Mouse (Mus musculus) gastrocnemius, postnatal 4 days (tissue): ENCODE data around the gene Anp32e. TPM values are rescaled to one million over a fixed set of nuclear protein-coding genes. Genes with fewer than 3 reads are reported as not detected.
"Not testable (repeated sequence)": the region's sequence is repeated elsewhere in the genome, so short reads cannot be mapped to it uniquely, and the experiment has no call there.

Experiments
- DNase-seq, 2 experiments: peaks; one replicate each; pipeline ENCODE4 v3.0.0; 2021 to 2022; ENCODE audit warnings: low spot score in 2 of 2, mixed read lengths in 2 of 2
- total RNA-seq, 2 experiments: library from RNA; stranded (reverse); gene quantifications; 2 replicates each; pipeline ENCODE4 v1.2.3; 2021

Anp32e gene
- total RNA-seq, 2 experiments from 2014 or later, result 125 to 126 TPM

DNA sequence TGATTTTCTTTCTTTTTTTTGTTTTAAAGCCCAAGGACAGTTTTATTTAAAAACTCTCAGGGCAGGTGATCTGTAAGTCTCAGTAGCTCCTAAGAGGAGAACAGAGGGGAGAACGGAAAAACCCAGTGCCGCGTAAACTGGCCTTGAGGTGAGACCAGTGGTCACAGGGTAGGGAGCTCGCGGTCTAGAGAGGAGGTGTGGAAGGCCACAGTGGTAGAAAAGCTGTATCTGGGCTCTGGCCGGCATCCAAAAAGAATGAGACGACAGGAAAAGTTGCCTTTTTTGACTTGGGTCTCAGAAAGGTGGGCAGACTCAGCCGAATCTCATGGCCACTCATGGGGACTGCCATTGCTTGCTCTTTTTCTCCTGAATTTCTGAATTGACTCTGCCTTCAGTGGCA lies 9.2 kb downstream of the Anp32e start:
- DNase-seq, result no peak

DNA sequence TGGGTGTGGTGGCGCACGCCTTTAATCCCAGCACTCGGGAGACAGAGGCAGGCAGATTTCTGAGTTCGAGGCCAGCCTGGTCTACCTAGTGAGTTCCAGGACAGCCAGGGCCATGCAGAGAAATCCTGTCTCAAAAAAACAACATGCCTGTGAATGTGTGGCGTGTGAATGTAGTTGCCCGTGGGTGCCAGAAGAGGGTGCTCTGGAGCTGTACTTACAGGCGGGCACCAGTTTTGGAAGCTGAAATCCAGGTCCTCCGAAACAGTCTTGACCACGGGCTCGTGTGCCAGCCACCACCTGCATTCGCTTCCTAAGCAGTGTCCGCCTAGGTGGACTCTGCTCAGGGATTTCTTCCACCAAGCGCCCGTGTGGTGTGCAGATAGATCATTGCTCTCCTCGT lies 9.8 kb downstream of the Anp32e start:
- no peak for DNase-seq

DNA sequence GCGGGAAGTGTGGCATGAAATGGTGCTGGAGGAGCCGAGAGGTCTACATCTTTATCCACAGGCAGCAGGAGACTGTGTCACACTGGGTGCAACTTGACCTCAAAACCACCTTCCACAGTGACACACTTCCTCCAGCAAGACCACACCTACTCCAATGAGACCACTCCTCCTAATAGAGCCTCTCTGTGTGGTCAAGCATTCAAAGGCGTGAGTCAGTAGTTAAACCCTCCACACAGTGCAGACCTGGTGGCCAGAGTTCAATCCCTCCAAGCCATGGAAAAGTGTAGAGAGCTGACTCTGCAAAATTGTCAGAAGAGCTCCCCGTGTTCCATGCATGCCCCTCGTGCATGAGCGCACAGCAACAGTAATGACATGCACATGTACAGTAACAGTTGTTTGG lies 13.7 kb downstream of the Anp32e start:
- DNase-seq, result no peak

DNA sequence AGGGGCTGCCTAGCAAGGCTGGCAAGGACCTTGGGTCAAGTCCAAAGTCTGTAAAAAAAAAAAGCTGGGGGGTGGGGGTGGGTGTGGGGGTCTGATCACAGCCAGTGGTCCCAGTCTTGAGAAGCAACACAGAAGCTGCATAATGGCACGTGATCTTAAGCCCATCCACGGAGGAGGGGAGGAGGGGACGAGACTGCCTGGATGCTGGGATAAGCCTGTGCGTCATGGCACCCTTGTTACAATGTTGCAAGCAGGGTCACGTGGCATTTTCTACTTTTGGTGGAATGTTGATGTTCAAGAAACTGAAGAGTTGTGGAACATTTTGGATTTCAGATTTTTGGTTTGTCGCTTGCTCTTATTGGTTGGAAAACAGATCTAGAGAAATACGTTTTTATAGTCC lies 14.2 kb downstream of the Anp32e start:
- no peak for DNase-seq

DNA sequence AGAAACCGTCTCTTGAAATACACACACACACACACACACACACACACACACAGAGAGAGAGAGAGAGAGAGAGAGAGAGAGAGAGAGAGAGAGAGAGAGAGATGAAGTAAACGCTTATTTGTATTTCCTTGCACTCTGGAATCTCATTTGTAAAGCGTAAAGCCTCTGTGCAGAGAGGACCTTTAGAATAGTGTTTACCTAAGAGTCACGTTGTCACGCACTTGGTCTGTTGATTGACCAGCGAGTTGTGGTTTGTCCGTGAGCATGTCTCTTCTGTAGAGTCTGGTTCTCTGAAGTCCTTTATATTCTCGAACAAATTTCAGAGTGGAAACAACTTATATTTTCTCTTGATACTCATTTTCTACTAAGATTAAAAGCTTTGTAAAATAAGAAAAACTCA lies 15.7 kb downstream of the Anp32e start:
- no peak for DNase-seq

DNA sequence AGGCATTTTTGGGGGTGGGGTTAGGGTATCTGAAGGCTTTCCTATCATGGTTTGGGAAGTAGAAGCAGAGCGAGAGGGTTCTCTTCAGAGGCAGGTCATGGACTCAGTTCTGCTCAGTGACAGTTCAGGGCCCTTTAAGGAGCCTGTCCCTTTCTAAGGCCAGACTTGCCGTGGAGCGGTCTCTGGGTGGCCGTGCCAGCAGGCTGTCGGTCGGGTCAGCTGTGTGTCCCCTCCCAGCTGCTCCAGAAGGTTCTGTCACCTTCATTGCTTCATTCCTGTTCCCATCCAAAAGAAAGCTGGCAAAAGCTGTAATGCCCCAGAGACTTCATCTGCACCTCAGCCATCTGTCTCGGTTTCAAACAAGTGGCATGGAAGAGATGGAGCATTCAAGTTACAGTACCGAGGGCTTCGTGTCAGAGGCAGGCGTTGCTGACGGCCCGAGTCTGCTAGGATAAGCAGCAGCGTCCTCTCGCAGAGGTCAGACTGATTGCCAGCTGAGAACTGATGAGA lies 16.7 kb downstream of the Anp32e start:
- no peak for DNase-seq

DNA sequence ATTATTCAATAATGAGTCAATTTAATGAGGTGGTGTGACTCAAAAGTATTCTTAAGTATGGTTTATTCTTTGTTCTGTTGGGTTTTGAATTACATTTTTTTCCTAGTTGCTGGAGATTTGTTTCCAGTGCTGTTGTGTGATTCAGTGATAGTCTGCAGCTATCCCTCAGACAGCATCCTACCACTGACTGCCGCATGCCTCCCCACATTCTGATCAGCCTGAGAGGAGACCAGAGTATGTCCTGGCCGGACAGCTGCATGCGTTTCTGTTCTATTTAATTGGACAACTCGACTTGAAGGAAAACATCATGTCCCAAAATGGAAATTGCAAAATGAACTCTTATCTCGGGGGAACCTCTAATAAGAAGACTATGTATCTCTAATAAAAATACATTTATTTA lies 19.3 kb downstream of the Anp32e start:
- DNase-seq, result no peak

DNA sequence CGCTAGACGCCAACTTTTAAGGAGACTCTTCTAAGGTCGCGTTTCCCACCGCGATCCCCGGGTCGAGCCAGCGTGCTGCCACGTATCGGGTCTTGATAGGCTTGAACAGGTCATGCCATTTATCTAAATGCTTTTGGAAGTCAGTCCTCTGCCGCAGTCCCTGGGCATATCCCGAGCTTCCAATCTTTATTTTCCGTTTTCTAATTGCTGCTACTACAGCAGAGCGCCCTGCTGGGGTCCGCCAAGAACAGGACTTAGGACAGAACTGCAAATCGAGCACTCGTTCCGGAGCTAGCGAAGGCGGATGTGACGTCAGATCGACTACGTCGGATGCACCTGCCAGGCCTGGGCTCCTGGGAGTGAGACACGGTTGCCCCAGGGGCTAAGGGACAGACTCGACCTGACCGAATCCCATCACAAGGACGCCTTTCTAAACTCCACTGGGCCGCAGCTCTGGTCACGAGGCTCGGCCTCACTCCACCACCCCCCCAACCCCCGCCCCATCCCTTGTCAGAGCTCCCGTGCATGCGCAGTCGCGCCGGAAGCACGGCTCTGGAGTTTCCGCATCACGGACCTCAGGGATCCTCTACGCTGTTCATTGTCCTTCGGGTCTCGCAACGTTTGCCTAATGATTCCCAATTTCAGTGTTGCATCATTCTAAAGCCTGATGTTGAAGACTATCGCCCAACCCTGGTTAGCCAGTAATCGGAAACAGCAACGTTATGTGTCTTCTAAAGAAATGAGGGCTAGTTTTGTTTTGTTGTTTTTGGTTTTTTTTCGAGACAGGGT lies 21.9 kb downstream of the Anp32e start:
- peak; percentile 74 to 87 for DNase-seq

DNA sequence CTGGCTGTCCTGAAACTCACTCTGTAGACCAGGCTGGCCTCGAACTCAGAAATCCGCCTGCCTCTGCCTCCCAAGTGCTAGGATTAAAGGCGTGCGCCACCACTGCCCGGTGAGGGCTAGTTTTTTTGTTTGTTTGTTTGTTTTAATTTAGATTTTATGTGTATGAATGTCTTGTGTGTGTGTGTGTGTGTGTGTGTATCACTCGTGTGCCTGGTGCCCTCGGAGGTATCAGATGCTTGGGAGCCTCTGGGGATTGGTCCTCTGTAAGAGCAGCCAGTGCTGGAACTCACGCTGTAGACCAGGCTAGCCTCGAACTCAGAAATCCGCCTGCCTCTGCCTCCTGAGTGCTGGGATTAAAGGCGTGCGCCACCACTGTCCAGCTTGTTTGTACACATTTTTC lies 22.5 kb downstream of the Anp32e start:
- not testable (repeated sequence) for DNase-seq

DNA sequence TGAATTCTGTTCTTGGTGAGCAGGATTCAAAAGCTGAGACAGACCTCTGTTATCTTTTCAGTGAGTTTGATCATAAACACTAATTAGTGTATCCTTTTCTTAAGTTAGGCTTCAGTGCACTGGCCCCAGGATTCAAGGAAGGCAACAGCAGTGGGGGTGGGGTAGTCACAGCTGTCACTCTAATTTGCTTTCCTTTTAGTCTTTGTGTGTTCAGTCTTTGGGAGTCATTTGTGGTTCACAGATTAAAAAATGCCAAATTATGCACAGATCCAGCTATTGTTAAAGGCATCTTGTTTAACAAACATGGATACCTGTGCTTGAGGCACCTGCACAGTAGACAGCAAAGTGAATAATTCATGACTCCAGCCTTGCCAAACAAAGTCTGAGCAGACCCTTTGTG lies 24.0 kb downstream of the Anp32e start:
- no peak for DNase-seq

DNA sequence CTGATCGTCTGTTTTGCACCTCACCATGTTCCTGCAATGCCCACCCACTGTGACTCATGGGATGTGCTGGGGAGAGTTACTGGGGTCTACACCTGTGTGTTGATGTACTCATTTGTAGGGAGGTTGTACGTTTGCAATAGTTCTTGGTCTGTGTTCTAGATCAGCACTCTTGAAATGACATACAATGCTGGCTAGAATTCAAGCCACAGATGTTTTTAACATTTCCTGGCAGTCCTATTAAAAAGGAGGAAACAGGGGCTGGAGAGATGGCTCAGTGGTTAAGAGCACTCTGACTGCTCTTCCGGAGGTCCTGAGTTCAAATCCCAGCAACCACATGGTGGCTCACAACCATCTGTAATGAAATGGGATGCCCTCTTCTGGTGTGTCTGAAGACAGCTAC lies 24.5 kb downstream of the Anp32e start:
- DNase-seq, result no peak

DNA sequence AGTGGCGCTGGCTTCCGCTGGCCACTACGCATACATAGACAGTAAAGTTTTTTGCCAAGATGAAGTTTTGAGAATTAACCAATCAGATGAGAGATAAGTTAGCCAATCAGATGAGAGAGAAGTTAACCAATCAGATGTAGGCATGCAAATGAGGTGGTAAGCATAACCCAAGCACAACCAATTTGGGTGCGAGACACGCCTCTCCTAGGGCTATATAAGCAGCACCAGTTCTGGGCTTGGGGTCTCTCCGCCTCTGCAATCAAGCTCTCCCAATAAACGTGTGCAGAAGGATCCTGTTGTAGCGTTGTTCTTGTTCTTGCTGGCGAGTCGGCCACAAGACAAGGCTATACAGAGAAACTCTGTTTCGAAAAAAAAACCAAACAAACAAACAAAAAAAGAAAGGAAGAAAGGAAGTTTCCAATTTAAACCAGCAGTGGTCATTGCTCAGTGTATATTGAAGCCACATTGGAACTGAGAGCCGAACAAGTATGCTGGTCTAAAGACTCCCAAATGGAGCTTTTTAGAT lies 25.7 kb downstream of the Anp32e start:
- not testable (repeated sequence) for DNase-seq

DNA sequence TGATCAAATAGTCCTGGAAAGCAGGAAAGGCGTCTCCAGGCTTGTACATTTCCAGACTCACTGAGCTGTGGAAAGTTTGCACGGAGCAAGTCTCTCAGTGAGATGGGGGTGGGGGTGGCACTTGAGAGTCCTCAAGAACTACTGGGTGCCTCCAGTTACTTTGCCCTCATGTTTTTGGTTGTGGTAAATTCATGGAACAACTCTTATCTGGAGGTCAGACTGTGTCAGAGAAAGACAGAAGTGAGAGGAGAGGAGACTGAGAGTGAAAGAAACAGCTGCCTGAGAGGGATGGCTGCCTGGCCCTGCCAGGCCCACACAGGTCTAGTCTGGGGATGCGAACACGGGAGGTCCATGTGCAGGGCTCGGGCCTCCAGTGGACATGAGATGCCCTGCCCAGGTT lies 26.3 kb downstream of the Anp32e start:
- DNase-seq, result no peak

DNA sequence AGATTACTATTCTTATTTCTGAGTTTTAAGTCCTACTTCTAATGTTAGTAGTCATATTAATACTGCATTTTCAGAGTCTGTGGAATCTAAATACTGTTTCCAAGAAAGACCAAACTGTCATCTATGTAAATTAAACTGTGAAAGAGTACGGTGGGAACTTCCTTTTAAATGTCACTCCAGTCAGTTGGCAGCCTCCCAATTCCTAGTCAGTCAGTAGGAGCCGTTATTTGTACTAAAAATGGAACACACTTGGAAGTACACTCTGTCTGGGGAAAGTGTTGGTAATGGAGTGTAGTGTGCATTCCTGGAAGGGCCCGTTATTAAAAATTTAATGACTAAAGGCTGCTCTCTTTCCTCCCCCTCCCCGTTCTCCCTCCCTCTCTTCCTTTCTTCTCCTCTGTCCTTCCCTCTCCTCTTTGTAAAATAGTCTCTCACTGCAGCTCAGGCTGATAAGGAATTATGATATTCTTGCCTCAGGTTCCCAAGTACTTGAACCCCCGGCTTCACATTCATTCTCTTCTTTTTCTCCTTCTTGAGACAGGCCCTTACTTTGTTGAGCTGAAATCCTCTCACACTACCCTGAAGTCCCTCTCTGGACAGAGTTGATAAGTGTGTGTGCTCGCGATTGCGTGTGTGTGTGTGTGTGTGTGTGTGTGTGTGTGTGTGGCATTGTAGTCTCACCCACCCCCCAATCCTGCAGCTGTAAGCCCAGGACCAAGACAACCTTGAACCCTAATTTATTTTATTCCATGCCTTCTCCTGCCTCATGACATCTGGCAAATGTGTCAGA lies 28.5 kb downstream of the Anp32e start:
- DNase-seq, result no peak

DNA sequence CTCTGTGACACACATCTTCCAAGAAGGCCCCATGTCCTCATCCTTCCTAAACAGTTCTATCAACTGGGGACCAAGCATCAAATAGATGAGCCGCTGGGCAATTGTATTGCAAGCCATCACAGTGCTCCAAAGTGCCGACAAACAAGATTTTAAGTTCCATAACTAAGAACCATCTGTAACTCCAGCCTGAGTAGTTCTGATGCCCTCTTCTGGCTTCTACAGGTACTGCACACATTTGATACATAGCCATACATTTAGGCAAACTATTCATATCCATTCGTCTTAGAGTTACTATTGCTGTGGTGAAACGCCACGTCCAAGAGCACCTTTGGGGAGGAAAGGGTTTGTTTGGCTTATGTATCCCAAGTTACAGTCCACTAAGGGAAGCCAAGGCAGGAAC lies 30.0 kb downstream of the Anp32e start:
- DNase-seq, result no peak

DNA sequence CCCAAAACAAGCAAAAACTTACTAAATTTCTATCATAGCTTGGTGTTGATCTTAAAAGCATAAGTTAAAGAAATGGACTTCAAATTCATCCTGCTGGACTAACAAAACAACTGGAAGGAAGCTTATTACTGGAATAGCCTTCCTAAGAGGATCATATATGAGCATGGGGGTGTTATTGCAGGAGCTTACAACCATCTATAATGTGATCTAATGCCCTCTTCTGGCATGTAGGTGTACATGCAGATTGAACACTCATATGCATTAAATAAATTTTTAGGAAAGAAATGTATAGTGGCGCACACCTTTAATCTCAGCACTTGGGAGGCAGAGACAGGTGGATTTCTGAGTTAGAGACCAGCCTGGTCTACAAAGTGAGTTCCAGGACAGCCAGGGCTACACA lies 30.8 kb downstream of the Anp32e start:
- DNase-seq, result no peak

DNA sequence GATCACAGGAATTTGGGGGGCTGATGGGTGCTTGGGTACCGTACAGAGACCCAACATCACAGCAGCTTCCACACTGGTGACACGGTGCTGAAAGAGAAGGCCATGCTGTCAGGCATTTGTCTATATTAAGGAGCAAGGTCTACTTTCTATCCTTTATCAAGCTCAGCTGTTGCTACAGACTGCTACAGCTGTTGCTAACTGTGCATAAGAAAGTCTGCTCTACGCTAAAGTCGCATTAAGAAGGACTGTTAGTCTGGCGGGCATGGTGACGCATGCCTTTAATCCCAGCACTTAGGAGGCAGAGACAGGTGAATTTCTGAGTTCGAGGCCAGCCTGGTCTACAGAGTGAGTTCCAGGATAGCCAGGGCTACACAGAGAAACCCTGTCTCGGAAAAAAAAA lies 33.1 kb downstream of the Anp32e start:
- not testable (repeated sequence) for DNase-seq

DNA sequence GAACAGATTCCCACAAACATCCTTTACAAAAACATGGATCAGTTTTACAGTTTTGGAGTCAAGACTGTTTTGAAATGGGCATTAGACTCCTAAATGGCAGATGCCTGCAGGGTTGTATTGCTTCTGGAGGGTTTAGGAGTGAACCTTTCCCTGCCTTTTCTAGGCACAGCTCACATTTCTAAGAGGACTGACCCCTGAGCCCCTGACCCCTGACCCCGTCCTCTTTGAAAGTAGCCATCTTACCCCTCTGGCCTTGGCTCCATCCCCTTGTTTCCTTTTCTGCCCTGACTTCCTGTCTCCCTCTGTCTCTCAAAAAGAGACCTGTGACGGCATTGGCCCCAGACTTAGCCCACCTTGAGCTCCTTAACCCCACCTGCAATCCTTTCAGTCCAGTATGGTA lies 34.2 kb downstream of the Anp32e start:
- DNase-seq, result no peak

DNA sequence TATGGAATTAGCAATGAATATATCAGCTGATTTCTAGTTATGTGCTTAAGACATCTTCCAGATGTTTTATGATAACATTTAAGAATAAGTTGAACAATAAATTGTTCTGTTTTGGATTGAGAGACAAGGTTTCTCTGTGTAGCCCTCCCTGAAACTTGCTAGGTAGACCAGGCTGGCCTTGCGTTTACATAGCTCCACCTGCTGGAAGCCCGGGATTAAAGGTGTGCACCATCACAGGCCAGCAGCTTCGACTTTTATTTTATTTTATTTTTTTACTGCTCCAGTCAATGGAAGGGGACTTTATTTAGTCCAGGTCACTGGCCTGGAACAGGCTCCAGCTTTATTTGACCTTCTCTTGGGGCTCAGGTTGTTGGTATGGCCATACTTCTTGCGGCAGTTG lies 34.6 kb downstream of the Anp32e start:
- DNase-seq, result no peak

DNA sequence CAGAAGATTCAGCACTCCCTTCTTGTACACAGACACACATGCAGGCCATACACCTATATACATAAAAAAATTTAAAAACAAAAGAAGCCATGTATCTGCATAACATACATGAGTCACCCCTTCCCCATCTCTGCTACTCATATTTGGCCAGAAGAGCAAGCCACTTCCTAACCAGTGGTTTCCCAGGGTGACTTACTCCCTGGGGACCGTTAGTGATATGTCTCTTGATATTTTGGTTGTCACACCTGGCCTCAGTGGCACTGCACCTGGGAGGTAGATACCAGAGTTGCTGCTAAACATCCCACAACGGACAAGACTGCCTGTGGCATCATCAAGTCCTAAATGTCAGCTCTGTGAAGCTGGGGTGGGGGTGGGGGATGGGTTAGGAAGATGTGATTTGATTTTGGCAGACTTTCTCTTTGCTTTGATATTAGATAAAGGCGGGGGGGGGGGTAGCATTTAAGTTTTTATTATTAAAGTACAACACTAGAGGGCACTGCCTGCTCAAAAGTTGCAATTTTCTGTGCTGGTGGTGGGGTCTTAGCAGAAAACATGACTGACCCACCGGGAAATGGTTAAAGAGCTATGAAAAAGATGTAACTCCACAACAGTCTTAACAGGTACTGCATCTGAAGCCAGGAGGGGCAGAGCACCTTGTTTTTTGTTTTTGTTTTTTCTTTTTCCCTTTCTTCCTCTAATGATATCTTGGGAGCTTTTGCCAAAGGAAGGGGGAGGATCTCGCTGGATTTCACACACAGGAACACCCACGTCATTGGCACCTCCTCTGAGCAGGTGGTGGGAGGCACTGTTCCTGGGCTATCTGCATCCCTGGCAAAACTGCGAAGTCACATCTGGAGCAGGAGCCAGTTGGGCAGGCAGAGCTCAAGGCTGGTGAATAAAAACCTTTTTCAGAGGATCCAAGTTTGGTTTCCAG lies 36.7 kb downstream of the Anp32e start:
- no peak for DNase-seq

DNA sequence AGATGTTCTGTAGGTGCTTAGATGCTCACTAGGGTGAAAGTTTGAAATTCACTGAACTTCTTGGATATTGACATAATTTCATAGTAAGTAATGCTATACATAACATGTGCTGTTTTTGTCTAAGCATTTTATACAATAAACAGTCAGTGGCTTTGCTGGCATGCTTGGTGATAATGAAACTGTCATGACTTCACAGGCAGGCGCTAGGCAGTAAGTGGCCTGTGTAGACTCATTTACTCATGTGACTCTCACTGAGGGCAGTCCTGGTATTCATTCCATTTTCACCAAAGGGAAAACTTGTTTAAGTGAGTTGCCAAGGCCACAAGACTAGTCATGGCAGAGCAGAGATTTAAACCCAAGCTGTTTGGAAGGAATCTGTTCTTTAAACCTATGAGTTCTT lies 40.2 kb downstream of the Anp32e start:
- DNase-seq, result no peak
